Mouse (Mus musculus) bone marrow, adult 2 months (tissue): ENCODE data around the gene Gm5294.

Source experiments
- CTCF ChIP-seq: fragments of 200-500 bp; IDR thresholded peaks from 2 replicates; pipeline ENCODE4 v1.5.1; 2011; ENCODE audit warnings: low read length, control low read depth; ENCODE audit not compliant: control insufficient read depth, insufficient read depth
- POLR2A ChIP-seq: fragments of 200-500 bp; IDR thresholded peaks from 2 replicates; pipeline ENCODE4 v1.6.1; 2011; ENCODE audit warnings: low read depth, mild to moderate bottlenecking, control low read depth, low read length, borderline replicate concordance; ENCODE audit not compliant: control insufficient read depth

GRCm38 (mm10) chr5:138785986-138786515, 33.8 kb upstream of the Gm5294 start:
- TF ChIP-seq CTCF (no peak), POLR2A (no peak)
